Comparison of ENCODE assay signal across 20 mouse cellular contexts in the genomic region with DNA sequence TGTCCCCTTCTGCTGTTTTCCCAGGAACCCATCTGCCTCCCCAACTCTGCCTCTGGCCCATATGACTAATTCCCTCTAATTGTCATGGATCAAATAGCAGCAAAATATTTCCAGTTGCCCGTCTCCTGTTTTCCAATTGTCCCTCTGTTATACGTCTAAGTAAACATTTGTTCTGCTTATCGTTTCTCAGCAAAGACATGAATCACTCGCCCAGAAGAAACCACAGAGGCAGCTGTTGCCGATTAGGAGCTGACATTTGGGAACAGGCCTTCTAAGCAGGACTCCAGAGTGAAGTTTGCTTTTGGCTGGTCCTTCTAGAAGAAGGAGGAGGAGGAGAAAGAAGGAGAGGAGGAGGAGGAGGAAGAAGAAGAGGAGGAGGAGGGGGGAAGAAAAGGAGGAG. TPM values are rescaled to one million over a fixed set of nuclear protein-coding genes. Genes with fewer than 3 reads are reported as not detected.
A peak's percentile ranks its signal among the peaks of the same experiment; 100 is the strongest.
DNase-seq lines count a peak whose midpoint lies in the region; ATAC-seq and TF ChIP-seq lines count a peak whose summit lies in the region.
"Had no signal": no experiment of that assay in that cellular context is flagged by ENCODE, and none has a peak within 500 bp of the region (broad histone marks: within the 10 kb centered on the region; RNA-seq: fewer than 3 reads in every experiment).

No protein-coding gene starts in this region.

- H3K27me3 ChIP-seq in kidney, postnatal 0 days (ENCODE audit: insufficient read depth, low read length), result no peaks in the 10 kb centered on the region
- no peaks in the 10 kb centered on the region for H3K27me3 ChIP-seq in C2C12 (ENCODE audit: control insufficient read depth, insufficient read depth, insufficient read length)
- H3K27me3 ChIP-seq: liver, embryonic 13.5 days; midbrain, embryonic 13.5 days had no signal

- H3K9ac ChIP-seq in kidney, postnatal 0 days (ENCODE audit: low read depth, low read length), result no peak overlapping the region
- H3K9ac ChIP-seq: liver, embryonic 13.5 days; midbrain, embryonic 13.5 days had no signal

- H3K79me2 ChIP-seq in C2C12 (ENCODE audit: control insufficient read depth, insufficient read depth), result no peaks in the 10 kb centered on the region

- H3K4me3 ChIP-seq in kidney, postnatal 0 days (replicated peaks; ENCODE audit: low read depth, low read length), result no peak overlapping the region
- H3K4me3 ChIP-seq in C2C12 (ENCODE audit: insufficient read depth, poor library complexity, severe bottlenecking), result no peak overlapping the region
- H3K4me3 ChIP-seq: liver, embryonic 13.5 days; midbrain, embryonic 13.5 days had no signal

- peak; percentile 50 for DNase-seq in kidney, postnatal 0 days (ENCODE audit: low spot score)
- no peak for DNase-seq in kidney, postnatal 25 days
- DNase-seq in NIH3T3 (ENCODE audit: low read depth), result peak; percentile 55
- DNase-seq in fibroblast of lung, adult 2 months (ENCODE audit: low read depth), result peak; percentile 76
- DNase-seq in adrenal gland, adult 8-10 months, result no peak
- DNase-seq: adrenal gland, postnatal 36 days; cerebellum, adult 9-11 months; kidney, adult 18-20 months; layer of hippocampus, postnatal 36 days; left cerebral cortex, postnatal 4 days; liver, embryonic 13.5 days; retina, postnatal 1 day; right cerebral cortex, postnatal 4 days; thymus, adult 18-20 months had no signal

- TF ChIP-seq CTCF in kidney, postnatal 0 days (IDR thresholded peaks at IDR 0.05; ENCODE audit: low read depth), result no peak
- TF ChIP-seq CTCF in C2C12 (IDR thresholded peaks at IDR 0.05; ENCODE audit: control insufficient read depth, insufficient read depth, insufficient read length), result no peak

- H3K4me2 ChIP-seq in kidney, postnatal 0 days (ENCODE audit: low read length), result no peak overlapping the region
- H3K4me2 ChIP-seq: liver, embryonic 13.5 days; midbrain, embryonic 13.5 days had no signal

- no peaks in the 10 kb centered on the region for H3K36me3 ChIP-seq in kidney, postnatal 0 days (ENCODE audit: insufficient read depth, low read length)
- H3K36me3 ChIP-seq in C2C12 (ENCODE audit: control insufficient read depth, insufficient read depth), result no peaks in the 10 kb centered on the region
- H3K36me3 ChIP-seq: liver, embryonic 13.5 days; midbrain, embryonic 13.5 days had no signal

- H3K4me1 ChIP-seq in kidney, postnatal 0 days (replicated peaks; ENCODE audit: insufficient read depth, low read length), result no peaks in the 10 kb centered on the region
- H3K4me1 ChIP-seq: liver, embryonic 13.5 days; midbrain, embryonic 13.5 days had no signal

- WGBS in kidney, postnatal 0 days, result 20% methylated on average over 5 of the region's 5 CpGs

- no peak overlapping the region for H3K27ac ChIP-seq in kidney, postnatal 0 days
- H3K27ac ChIP-seq: hindbrain, postnatal 0 days; liver, embryonic 13.5 days; midbrain, embryonic 13.5 days had no signal

- no peaks in the 10 kb centered on the region for H3K9me3 ChIP-seq in kidney, postnatal 0 days (replicated peaks; ENCODE audit: low read length)
- H3K9me3 ChIP-seq: liver, embryonic 13.5 days; midbrain, embryonic 13.5 days had no signal

- H3K79me3 ChIP-seq in C2C12 (ENCODE audit: low read depth), result no peaks in the 10 kb centered on the region

- H3ac ChIP-seq in C2C12 (ENCODE audit: control insufficient read depth, insufficient read length, low read depth), result no peak overlapping the region

- no peak for ATAC-seq in kidney, postnatal 0 days (replicated peaks; ENCODE audit: low FRiP score, low read depth)
- no peak for ATAC-seq in monocyte, adult 5-6 weeks (replicated peaks; ENCODE audit: insufficient number of reproducible peaks, low FRiP score, low TSS enrichment, poor library complexity, severe bottlenecking)
- ATAC-seq: forebrain, embryonic 14.5 days; hindbrain, postnatal 0 days; midbrain, embryonic 13.5 days had no signal

TF ChIP-seq in C2C12, 6 proteins besides CTCF, POLR2A, EP300 and RAD21:
- no peak for TF ChIP-seq MYOG (IDR thresholded peaks at IDR 0.05; ENCODE audit: control insufficient read depth, extremely low read depth, insufficient read length)
- TF ChIP-seq MAX (IDR thresholded peaks at IDR 0.05), result peak; percentile 37
- no peak for TF ChIP-seq CEBPB (IDR thresholded peaks at IDR 0.05; ENCODE audit: low read depth)
- peak; percentile 95 for TF ChIP-seq MYOD1 (IDR thresholded peaks at IDR 0.05; ENCODE audit: control insufficient read depth, insufficient read length, low read depth)
- TF ChIP-seq FOSL1 (IDR thresholded peaks at IDR 0.05; ENCODE audit: insufficient read depth, low read length, poor library complexity, severe bottlenecking), result peak; percentile 21
- TF ChIP-seq USF1 (IDR thresholded peaks at IDR 0.05; ENCODE audit: low read depth), result peak; percentile 21
TF ChIP-seq in C2C12: peak in this region for 4.

RNA-seq across cellular contexts. Expression of a gene that starts 30.2 kb away (rescaled TPM):
- 4.5 and 5.3 TPM in 2 replicates for polyA plus RNA-seq in kidney, postnatal 0 days (2015; fragmentation: Nextera tagmentation; extraction: Ambion mirVana)
- 8.5 TPM for polyA plus RNA-seq in C2C12 (2012; fragmentation: generic; extraction: Trizol)
- total RNA-seq in adrenal gland, adult 8-10 months (2022), result 1 to 10 TPM; 4.4 to 7.5 (median 5.4) TPM
- total RNA-seq in monocyte, adult 5-6 weeks (2017), result 1.3 to 12.4 TPM (median 2.1 TPM) in 3 replicates
- total RNA-seq: MEL had no signal

Comparison
In these comparisons a context has a peak if more than half of its experiments do, and no peak if none do; other contexts are left out.
1. DNase-seq: peak in kidney, postnatal 0 days (single experiment), NIH3T3 (single experiment) and fibroblast of lung, adult 2 months (single experiment); none in kidney, postnatal 25 days (0 of 2) and adrenal gland, adult 8-10 months (single experiment).